Mouse (Mus musculus) heart, embryonic 16.5 days (tissue): ENCODE results near the gene Tas2r119. TPM values are rescaled to one million over a fixed set of nuclear protein-coding genes. Genes with fewer than 3 reads are reported as not detected.

Experiments used
- polyA plus RNA-seq: library from polyadenylated mRNA; unstranded; fragments of >200 nt; fragmentation: Nextera tagmentation; extraction: Ambion mirVana; gene quantifications from 2 replicates; pipeline ENCODE4 v1.2.1, GENCODE M21; 2015

Tas2r119 gene
- polyA plus RNA-seq, 1 experiment from 2014 or later: not detected

Other genes starting within 250 kb of the Tas2r119 start
- 7.4 and 8.7 TPM in 2 replicates for gene Sema5a, start 67.5 kb downstream of the Tas2r119 start, polyA plus RNA-seq